Mouse (Mus musculus) limb, embryonic 12.5 days (tissue): ENCODE measurements around the gene Pip5k1b. TPM values are rescaled to one million over a fixed set of nuclear protein-coding genes. Genes with fewer than 3 reads are reported as not detected.

Source experiments
- ATAC-seq: fragments of 200-750 bp; cut with Nextera tagmentation; 2 replicates; pipeline ENCODE4 v1.8.0; 2017; ENCODE audit warnings: low read depth, moderate TSS enrichment; ENCODE audit not compliant: insufficient number of reproducible peaks, insufficient read depth, low FRiP score, low TSS enrichment
- H3K27ac ChIP-seq: fragments of 300-500 bp; sonication (generic); 2 replicates; pipeline ENCODE4 v1.5.1; 2016; ENCODE audit warnings: mild to moderate bottlenecking, moderate library complexity
- H3K27me3 ChIP-seq: fragments of 300-500 bp; sonication (generic); 2 replicates; pipeline ENCODE4 v1.6.1; 2016; ENCODE audit warnings: mild to moderate bottlenecking, moderate library complexity
- H3K36me3 ChIP-seq: fragments of 300-500 bp; sonication (generic); 2 replicates; pipeline ENCODE4 v1.6.1; 2016; ENCODE audit warnings: mild to moderate bottlenecking, moderate library complexity
- H3K4me1 ChIP-seq: fragments of 300-500 bp; sonication (generic); replicated peaks from 2 replicates; pipeline ENCODE4 v1.6.1; 2016
- H3K4me2 ChIP-seq: fragments of 300-500 bp; sonication (generic); 2 replicates; pipeline ENCODE4 v1.6.1; 2016; ENCODE audit warnings: mild to moderate bottlenecking, moderate library complexity
- H3K4me3 ChIP-seq: fragments of 300-500 bp; sonication (generic); replicated peaks from 2 replicates; pipeline ENCODE4 v1.5.1; 2016; ENCODE audit warnings: mild to moderate bottlenecking
- H3K9ac ChIP-seq: fragments of 300-500 bp; sonication (generic); replicated peaks from 2 replicates; pipeline ENCODE4 v1.6.1; 2016; ENCODE audit warnings: mild to moderate bottlenecking, moderate library complexity
- H3K9me3 ChIP-seq: fragments of 300-500 bp; sonication (generic); 2 replicates; pipeline ENCODE4 v1.6.1; 2016; ENCODE audit warnings: mild to moderate bottlenecking, moderate library complexity
- WGBS: fragments of 180-500 bp; shearing (Covaris S2); methylation state at CpG from one replicate; pipeline ENCODE4 v1.1.7; 2016; 5-methylcytosine and 5-hydroxymethylcytosine counted together
- polyA plus RNA-seq: library from polyadenylated mRNA; unstranded; fragments of >200 nt; fragmentation: Nextera tagmentation; extraction: Ambion mirVana; gene quantifications from 2 replicates; pipeline ENCODE4 v1.2.1, GENCODE M21; 2016

The Pip5k1b gene
- polyA plus RNA-seq, 1 experiment from 2014 or later = 0.56 TPM

DNA sequence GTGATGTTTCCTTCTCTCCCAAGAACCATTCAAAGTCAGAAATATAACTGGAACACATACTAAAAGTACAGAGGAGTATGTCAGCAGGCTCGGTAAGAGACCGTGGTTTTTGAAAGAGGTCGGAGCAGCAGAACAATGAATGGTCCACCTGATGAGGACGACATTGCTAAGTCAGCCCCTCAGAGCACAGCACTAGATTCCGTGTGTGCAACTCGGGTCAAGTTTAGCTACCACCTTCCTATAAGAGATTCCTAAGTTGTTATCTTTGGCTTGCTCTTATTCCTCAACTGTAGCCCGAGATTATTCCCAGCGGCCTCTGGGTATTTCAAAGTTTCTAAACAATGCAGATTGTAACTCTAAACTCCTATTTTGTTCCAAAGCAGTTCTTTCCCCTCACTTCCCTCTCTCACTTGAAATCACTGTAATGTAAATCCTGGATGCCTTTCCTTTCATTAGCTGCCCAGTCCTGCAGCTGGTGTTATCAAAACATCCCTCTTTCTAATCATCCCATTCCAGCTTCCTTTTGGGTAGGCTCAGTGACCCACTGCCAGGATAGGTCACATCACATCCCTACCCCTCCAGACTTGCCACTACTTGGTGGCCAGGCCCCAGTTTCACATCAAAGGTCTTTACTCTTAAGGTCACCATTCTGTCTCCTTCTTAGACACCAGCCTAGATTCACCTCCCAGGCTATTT, 192.9 kb downstream of the Pip5k1b start:
- ATAC-seq = no peak
- H3K9me3 ChIP-seq = no peaks in the 10 kb centered on the region
- H3K27me3 ChIP-seq = no peaks in the 10 kb centered on the region
- H3K9ac ChIP-seq = no peak overlapping the region
- H3K4me3 ChIP-seq = no peak overlapping the region
- H3K36me3 ChIP-seq = no peaks in the 10 kb centered on the region
- 81% methylated on average over 8 of the region's 8 CpGs for WGBS
- no peaks in the 10 kb centered on the region for H3K4me1 ChIP-seq
- no peak overlapping the region for H3K27ac ChIP-seq
- H3K4me2 ChIP-seq = no peak overlapping the region

DNA sequence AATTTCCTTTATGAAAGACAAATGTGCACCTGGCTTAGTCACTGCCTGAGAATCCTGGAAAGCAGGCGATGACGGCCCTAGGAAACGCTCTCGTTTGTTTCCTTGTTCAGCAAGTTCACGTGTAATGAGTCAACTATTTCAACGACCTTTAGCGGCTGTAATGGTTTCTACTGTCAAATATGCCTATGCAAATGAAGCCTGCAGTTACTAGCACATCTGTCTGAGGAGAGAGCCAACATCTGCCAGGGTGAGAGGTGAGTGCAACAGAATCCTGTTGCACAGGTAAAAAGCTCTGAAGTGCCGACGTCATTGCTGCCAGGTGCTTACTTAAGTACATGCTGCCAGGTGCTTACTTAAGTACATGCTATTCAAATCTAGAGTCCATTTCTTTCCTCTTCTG, 196.4 kb downstream of the Pip5k1b start:
- H3K4me2 ChIP-seq = no peak overlapping the region
- 68% methylated on average over 9 of the region's 9 CpGs for WGBS
- no peaks in the 10 kb centered on the region; the same call in 1 of the 2 replicates for H3K4me1 ChIP-seq
- no peak overlapping the region for H3K27ac ChIP-seq
- H3K9me3 ChIP-seq = no peaks in the 10 kb centered on the region
- H3K4me3 ChIP-seq = no peak overlapping the region
- ATAC-seq = no peak
- no peaks in the 10 kb centered on the region for H3K27me3 ChIP-seq
- no peaks in the 10 kb centered on the region for H3K36me3 ChIP-seq
- H3K9ac ChIP-seq = no peak overlapping the region

DNA sequence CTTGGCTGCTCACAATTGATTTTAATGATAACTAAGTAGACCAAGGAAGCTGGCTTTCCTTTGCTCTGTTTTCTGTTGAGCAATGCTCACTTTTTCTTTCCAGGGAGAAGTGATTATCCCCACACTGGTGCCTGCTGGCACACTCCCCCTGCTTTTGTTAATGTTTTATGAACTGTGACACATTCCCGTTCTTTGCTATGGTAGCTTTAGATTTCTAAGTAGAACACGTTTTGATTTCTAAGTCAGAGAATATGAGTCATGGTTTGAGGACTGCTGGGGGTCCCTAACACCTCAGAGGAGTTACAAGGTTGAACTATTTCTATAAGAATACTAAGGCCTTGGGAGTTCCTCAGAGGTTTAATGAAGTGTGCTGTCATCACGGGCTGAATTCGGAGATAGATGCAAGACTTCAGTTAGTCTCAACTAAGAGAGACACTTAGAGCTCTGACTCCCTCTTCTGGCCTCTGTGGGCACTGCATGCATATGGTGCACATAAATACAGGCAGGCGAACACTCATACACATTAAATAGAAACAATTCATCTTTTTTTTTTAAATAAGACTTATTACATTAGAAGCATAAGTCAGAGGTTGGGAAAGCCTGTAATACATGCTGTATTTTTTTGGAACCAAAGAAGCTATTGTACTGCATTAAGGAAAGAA, 203.2 kb downstream of the Pip5k1b start:
- H3K27me3 ChIP-seq = no peaks in the 10 kb centered on the region
- H3K4me2 ChIP-seq = no peak overlapping the region
- H3K9ac ChIP-seq = no peak overlapping the region
- no peak overlapping the region for H3K27ac ChIP-seq
- no peaks in the 10 kb centered on the region for H3K36me3 ChIP-seq
- no peaks in the 10 kb centered on the region; the same call in 1 of the 2 replicates for H3K4me1 ChIP-seq
- 84% methylated on average over 5 of the region's 5 CpGs for WGBS
- no peak for ATAC-seq
- H3K9me3 ChIP-seq = no peaks in the 10 kb centered on the region
- no peak overlapping the region for H3K4me3 ChIP-seq

DNA sequence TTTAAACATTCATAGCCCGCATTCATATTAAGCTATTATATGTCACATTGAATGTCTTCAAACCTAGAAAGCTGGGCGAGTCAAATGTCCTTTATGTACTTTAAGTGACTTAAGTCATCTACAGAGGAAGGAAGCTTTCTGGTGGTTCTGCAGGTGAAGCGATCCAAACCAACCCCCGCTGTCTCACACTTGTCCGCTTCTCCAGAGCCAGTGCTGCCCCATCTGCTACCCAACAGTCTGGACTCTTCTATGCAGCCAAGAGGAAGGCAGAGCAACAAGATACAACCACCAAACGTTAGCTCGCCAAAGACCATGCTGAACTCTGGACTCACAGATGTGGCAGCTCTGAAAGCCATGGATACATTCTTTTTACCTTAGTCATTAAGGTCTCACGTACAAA, 211.2 kb downstream of the Pip5k1b start:
- Histone ChIP-seq H3K4me1 (no peaks in the 10 kb centered on the region), H3K9ac (no peak overlapping the region), H3K9me3 (no peaks in the 10 kb centered on the region), H3K27me3 (no peaks in the 10 kb centered on the region), H3K27ac (no peak overlapping the region), H3K4me3 (no peak overlapping the region), H3K36me3 (no peaks in the 10 kb centered on the region), H3K4me2 (no peak overlapping the region)
- WGBS = 94% methylated on average over 8 of the region's 8 CpGs
- no peak for ATAC-seq

DNA sequence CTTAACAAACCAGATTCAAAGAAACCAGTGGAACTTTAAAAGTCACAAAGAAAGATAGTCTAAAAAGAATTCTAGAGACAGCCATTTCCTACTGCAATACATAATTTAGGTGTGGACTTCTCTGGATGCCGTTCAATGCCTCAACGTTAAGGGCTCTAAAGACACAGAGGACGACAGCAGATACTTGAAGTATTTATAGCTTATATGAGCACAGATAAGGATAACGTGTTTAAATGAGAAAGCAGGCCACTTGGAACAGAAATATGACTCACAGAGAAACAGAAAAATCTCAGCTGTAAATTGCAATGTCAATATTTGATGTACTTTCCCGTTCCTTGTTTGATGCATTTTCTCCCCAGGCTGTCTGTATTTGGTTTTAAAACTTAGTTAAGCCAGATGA, 212.9 kb downstream of the Pip5k1b start:
- 67% methylated on average over 5 of the region's 5 CpGs for WGBS
- no peaks in the 10 kb centered on the region for H3K4me1 ChIP-seq

DNA sequence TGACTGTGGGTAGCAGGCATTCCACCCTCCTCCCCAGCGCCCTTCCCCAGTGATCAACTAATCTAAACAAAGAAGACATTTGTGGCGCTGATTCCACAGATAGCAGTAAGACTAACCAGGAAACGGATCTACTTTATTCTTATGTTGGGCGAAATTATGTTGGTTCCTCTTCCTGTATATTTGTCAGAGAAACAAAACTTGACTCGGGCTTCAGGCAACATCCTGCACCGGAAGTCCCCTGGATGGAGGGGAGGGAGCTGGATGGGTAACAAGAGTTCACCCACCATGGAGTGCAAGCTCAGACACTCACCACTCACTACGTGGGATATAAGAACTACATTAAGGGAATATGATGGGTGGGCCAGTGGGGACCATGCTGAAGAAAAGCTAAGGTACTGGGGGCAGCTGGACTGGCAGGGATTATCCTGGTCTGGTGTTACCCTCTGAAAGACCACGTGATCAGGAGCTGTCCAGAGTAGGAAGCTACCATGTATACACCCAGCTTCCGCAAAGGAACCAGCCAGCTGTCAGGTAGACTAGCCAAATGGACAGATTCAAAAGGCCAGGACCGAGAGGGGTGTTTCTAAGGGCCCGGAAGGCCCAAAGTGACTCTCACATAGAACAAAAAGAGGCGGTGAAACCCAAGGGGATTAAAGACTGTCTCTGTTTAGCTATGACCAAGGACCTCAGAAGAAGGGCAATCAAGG, 219.1 kb downstream of the Pip5k1b start:
- ATAC-seq = no peak

More for the DNA sequence above, 212.9 kb downstream of the Pip5k1b start:
- no peak overlapping the region for H3K4me2 ChIP-seq
- H3K36me3 ChIP-seq = no peaks in the 10 kb centered on the region
- no peak overlapping the region for H3K27ac ChIP-seq
- ATAC-seq = no peak
- no peak overlapping the region for H3K4me3 ChIP-seq
- no peak overlapping the region for H3K9ac ChIP-seq
- no peaks in the 10 kb centered on the region for H3K27me3 ChIP-seq
- H3K9me3 ChIP-seq = no peaks in the 10 kb centered on the region

DNA sequence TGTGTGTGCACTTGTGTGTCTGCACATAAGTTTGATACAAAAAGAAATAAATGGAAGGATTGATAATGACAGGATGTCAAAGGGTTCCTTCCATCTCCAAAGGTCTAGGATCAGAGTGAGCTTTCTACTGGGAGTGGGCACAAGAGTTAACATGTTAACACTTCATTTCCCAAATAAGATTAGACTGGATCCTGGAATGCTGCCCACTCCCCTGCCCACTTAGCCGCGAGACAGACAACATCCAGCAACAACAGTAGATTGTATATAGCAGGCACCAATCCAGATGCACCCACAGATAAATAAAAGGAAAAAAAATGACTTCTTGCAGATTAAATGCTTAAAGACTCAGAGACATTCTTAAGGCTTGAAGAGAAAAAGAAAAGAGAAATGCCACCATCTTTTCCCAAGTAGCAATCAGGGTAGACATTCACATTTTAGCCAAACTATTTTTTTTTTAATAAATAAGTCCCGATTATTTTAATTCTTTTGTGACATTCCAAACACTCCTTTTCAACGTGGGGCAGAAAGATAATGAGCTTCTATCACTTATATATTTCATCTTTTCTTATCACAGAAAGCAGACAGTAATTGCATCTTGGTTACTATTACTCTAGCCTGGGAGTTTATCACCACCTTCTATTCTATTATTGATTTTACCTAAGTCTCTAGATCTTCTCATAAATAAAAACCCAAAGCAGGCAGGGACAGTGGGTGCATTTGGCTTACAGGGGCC, 219.9 kb downstream of the Pip5k1b start:
- Histone ChIP-seq H3K9me3 (no peaks in the 10 kb centered on the region), H3K9ac (no peak overlapping the region), H3K36me3 (no peaks in the 10 kb centered on the region), H3K27me3 (no peaks in the 10 kb centered on the region), H3K4me1 (no peaks in the 10 kb centered on the region), H3K27ac (no peak overlapping the region), H3K4me2 (no peak overlapping the region), H3K4me3 (no peak overlapping the region)
- 72% methylated on average over 4 of the region's 4 CpGs for WGBS
- ATAC-seq = no peak

More for the DNA sequence above, 219.1 kb downstream of the Pip5k1b start:
- no peaks in the 10 kb centered on the region for H3K9me3 ChIP-seq
- H3K27me3 ChIP-seq = no peaks in the 10 kb centered on the region
- 56% methylated on average over 12 of the region's 12 CpGs for WGBS
- no peak overlapping the region for H3K9ac ChIP-seq
- no peaks in the 10 kb centered on the region for H3K36me3 ChIP-seq
- no peak overlapping the region for H3K27ac ChIP-seq
- no peaks in the 10 kb centered on the region for H3K4me1 ChIP-seq
- no peak overlapping the region for H3K4me2 ChIP-seq
- H3K4me3 ChIP-seq = no peak overlapping the region

DNA sequence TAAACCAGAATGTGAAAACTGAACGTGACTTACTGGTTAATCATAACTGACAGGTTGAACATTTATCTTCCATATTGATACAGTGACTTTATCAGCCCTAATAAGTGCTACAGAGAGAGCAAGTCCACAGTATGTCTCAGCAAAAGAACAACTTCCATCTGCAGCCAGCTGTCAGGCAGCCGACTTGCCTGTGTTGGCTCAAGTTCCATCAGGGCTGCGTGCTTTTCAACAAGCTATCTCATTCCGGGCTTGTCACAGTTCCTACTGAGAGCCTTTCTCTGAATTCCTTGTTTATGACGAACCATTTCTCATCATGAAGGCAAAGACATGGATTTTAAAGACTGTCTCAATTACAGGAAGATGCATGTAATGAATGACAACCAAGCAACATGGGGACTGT, 222.7 kb downstream of the Pip5k1b start:
- Histone ChIP-seq H3K27ac (no peak overlapping the region), H3K4me2 (no peak overlapping the region), H3K4me1 (no peaks in the 10 kb centered on the region), H3K9me3 (no peaks in the 10 kb centered on the region), H3K27me3 (no peaks in the 10 kb centered on the region), H3K36me3 (no peaks in the 10 kb centered on the region), H3K9ac (no peak overlapping the region), H3K4me3 (no peak overlapping the region)
- 74% methylated on average over 5 of the region's 5 CpGs for WGBS
- no peak for ATAC-seq

DNA sequence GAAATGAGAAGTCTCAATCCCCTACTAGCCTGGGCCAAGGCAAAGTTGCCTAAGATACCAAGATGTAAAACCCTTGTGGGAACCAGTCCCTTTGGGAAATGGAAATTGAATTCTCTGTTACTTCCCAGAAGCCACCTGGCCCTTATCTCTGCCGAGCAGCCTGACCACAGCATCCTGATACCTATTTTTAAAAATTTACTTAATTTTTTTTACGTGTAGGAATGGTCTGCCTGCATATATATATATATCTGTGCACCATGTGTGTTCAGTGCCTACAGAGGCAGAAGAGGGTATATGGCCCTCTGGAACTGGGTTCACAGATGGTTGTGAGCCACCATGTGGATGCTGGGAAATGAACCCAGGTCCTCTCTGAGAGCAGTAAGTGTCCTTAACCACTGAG, 224.4 kb downstream of the Pip5k1b start:
- no peaks in the 10 kb centered on the region for H3K27me3 ChIP-seq
- 76% methylated on average over 2 of the region's 2 CpGs for WGBS
- H3K4me3 ChIP-seq = no peak overlapping the region
- no peak overlapping the region for H3K4me2 ChIP-seq
- H3K27ac ChIP-seq = no peak overlapping the region
- ATAC-seq = no peak
- H3K36me3 ChIP-seq = no peaks in the 10 kb centered on the region
- no peak overlapping the region for H3K9ac ChIP-seq
- no peaks in the 10 kb centered on the region for H3K9me3 ChIP-seq
- H3K4me1 ChIP-seq = no peaks in the 10 kb centered on the region

DNA sequence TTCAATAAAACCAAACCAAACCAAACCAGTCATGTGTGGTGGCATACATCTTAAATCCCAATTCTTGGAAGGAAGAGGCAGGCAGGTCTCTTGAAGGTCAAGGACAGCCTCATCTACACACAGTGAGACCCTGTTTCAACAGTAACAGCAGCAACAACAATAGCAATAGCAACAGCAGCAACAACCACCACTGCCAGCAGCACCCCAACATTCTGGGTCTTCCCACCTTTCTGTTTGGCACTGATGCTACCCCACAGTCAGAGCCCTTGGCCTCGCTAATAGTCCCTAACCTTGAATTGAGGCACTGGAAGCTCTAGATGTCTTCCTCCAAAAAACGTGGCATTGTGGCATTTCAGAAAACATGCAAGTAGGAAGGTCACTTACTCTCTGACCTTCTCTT, 225.3 kb downstream of the Pip5k1b start:
- H3K4me3 ChIP-seq = no peak overlapping the region
- no peak for ATAC-seq
- H3K36me3 ChIP-seq = no peaks in the 10 kb centered on the region
- H3K27ac ChIP-seq = no peak overlapping the region
- no peak overlapping the region for H3K4me2 ChIP-seq
- no peaks in the 10 kb centered on the region for H3K27me3 ChIP-seq
- no peaks in the 10 kb centered on the region for H3K4me1 ChIP-seq
- no peak overlapping the region for H3K9ac ChIP-seq
- H3K9me3 ChIP-seq = no peaks in the 10 kb centered on the region
- 74% methylated on average over 2 of the region's 2 CpGs for WGBS

DNA sequence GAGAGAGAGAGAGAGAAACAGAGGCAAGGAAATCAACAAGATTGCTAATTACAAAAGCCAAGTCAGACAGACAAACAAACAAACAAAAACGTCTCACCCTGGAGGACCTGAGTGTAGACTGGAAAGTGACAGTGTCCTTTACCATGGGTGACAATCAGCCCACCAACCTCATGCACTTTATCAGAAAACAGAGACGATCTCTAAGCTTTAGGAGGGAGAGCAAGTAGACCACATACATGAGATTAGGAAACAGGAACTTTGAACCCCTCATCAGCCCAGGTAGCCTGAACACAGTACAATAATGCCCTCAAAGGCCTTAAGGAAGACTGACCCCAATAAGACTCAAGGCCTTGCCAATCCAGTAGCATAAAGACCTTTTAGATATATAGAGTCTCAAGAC, 227.8 kb downstream of the Pip5k1b start:
- Histone ChIP-seq H3K4me3 (no peak overlapping the region), H3K27me3 (no peaks in the 10 kb centered on the region), H3K9me3 (no peaks in the 10 kb centered on the region), H3K27ac (no peak overlapping the region), H3K36me3 (no peaks in the 10 kb centered on the region), H3K4me2 (no peak overlapping the region), H3K9ac (no peak overlapping the region), H3K4me1 (peaks cover 8% of the 10 kb centered on the region; the same call in 1 of the 2 replicates)
- WGBS = 60% methylated on average over 2 of the region's 2 CpGs
- no peak for ATAC-seq
